Mouse (Mus musculus) leukemia stem cell, adult 10-12 weeks (primary cell): ENCODE data around the gene Ankrd31. TPM values are rescaled to one million over a fixed set of nuclear protein-coding genes. Genes with fewer than 3 reads are reported as not detected.

Experiments
- polyA plus RNA-seq: library from polyadenylated mRNA; stranded (reverse); fragments of >175 nt; gene quantifications from 2 replicates; pipeline ENCODE4 v1.2.3, GENCODE M21; 2012; ENCODE audit warnings: low replicate concordance

Gene Ankrd31
- not detected in 2 replicates for polyA plus RNA-seq

GRCm38 (mm10) chr13:96748109-96748845, at the start of gene Ankrd31:
Gene Ankrd31, plus strand, starts transcription at chr13:96748272.

GRCm38 (mm10) chr13:96923999-96924961, 176.2 kb downstream of the Ankrd31 start, which contains the start of gene Gcnt4:
Gene Gcnt4, plus strand, starts transcription at chr13:96924689.

Other genes starting within 250 kb of the Ankrd31 start
- 0.24 TPM in 1 of 2 replicates, not detected in the other for gene Polk, start 205.7 kb upstream of the Ankrd31 start, polyA plus RNA-seq
- 9.5 and 28.5 TPM in 2 replicates for gene Col4a3bp, start 205.7 kb upstream of the Ankrd31 start, polyA plus RNA-seq
- 1.4 and 4.3 TPM in 2 replicates for gene Hmgcr, start 77.3 kb upstream of the Ankrd31 start, polyA plus RNA-seq
- not detected in 2 replicates for gene Gcnt4, start 176.4 kb downstream of the Ankrd31 start, polyA plus RNA-seq